Mouse (Mus musculus): ENCODE results near the gene Gm11627. TPM values are rescaled to one million over a fixed set of nuclear protein-coding genes. Genes with fewer than 3 reads are reported as not detected.

Gm11627 gene
- polyA plus RNA-seq, 1 experiment from 2014 or later: not detected

- H3K4me1 ChIP-seq (ENCODE audit: insufficient read depth): no peaks in the 10 kb centered on the region
- no peak overlapping the region for H3K9ac ChIP-seq (replicated peaks)
- H3K4me2 ChIP-seq (ENCODE audit: low read depth, low read length): no peak overlapping the region
- DNase-seq (no peak), ATAC-seq (no peak)
- H3K27me3 ChIP-seq (ENCODE audit: insufficient read depth, low read length): peaks cover 10% of the 10 kb centered on the region; the same call in 1 of the 2 replicates
- peak; percentile 31 for TF ChIP-seq CTCF (IDR thresholded peaks at IDR 0.05; ENCODE audit: low read depth)
- no peak for TF ChIP-seq EP300 (IDR thresholded peaks at IDR 0.05; ENCODE audit: low read depth)
- no peak overlapping the region for H3K27ac ChIP-seq (ENCODE audit: low read depth)
- 87% methylated on average over 4 of the region's 4 CpGs for WGBS (ENCODE audit: insufficient replicate concordance)
- peaks cover 3% of the 10 kb centered on the region; the same call in 1 of the 2 replicates for H3K9me3 ChIP-seq (ENCODE audit: low read length)
- no peaks in the 10 kb centered on the region for H3K36me3 ChIP-seq (replicated peaks; ENCODE audit: insufficient read depth, low read length)
- H3K4me3 ChIP-seq (ENCODE audit: low read depth, low read length): no peak overlapping the region
Measured at GRCm38 (mm10) chr11:102586445-102587130, 7.3 kb upstream of the Gm11627 start.

GRCm38 (mm10) chr11:102582736-102583135 lies 3.5 kb upstream of the Gm11627 start:
- no peak overlapping the region for H3K4me2 ChIP-seq (ENCODE audit: low read depth, low read length)
- H3K36me3 ChIP-seq (replicated peaks; ENCODE audit: insufficient read depth, low read length): no peaks in the 10 kb centered on the region
- no peak overlapping the region for H3K27ac ChIP-seq (ENCODE audit: low read depth)
- no peak overlapping the region for H3K4me3 ChIP-seq (ENCODE audit: low read depth, low read length)
- DNase-seq: no peak
- TF ChIP-seq CTCF (IDR thresholded peaks at IDR 0.05; ENCODE audit: low read depth) (no peak), EP300 (IDR thresholded peaks at IDR 0.05; ENCODE audit: low read depth) (no peak)
- WGBS (ENCODE audit: insufficient replicate concordance): 38% methylated on average over 5 of the region's 5 CpGs
- H3K4me1 ChIP-seq (ENCODE audit: insufficient read depth): no peaks in the 10 kb centered on the region
- H3K27me3 ChIP-seq (ENCODE audit: insufficient read depth, low read length): peaks cover 27% of the 10 kb centered on the region
- peaks cover 3% of the 10 kb centered on the region; the same call in 1 of the 2 replicates for H3K9me3 ChIP-seq (ENCODE audit: low read length)
- no peak overlapping the region for H3K9ac ChIP-seq (replicated peaks)
- ATAC-seq: no peak

- peaks cover 28% of the 10 kb centered on the region for H3K27me3 ChIP-seq (ENCODE audit: insufficient read depth, low read length)
- H3K27ac ChIP-seq (ENCODE audit: low read depth): no peak overlapping the region
Measured at GRCm38 (mm10) chr11:102582016-102582610, 2.9 kb upstream of the Gm11627 start.

GRCm38 (mm10) chr11:102581281-102582015 lies 2.2 kb upstream of the Gm11627 start:
- DNase-seq: no peak
- WGBS (ENCODE audit: insufficient replicate concordance): 37% methylated on average over 11 of the region's 11 CpGs
- ATAC-seq: no peak
- Histone ChIP-seq H3K4me1 (ENCODE audit: insufficient read depth) (no peaks in the 10 kb centered on the region), H3K27me3 (ENCODE audit: insufficient read depth, low read length) (peaks cover 34% of the 10 kb centered on the region), H3K27ac (ENCODE audit: low read depth) (no peak overlapping the region), H3K9me3 (ENCODE audit: low read length) (peaks cover under 1% of the 10 kb centered on the region; the same call in 1 of the 2 replicates), H3K36me3 (replicated peaks; ENCODE audit: insufficient read depth, low read length) (no peaks in the 10 kb centered on the region), H3K4me3 (ENCODE audit: low read depth, low read length) (no peak overlapping the region), H3K9ac (replicated peaks) (no peak overlapping the region), H3K4me2 (ENCODE audit: low read depth, low read length) (no peak overlapping the region)
- TF ChIP-seq CTCF (IDR thresholded peaks at IDR 0.05; ENCODE audit: low read depth) (no peak), EP300 (IDR thresholded peaks at IDR 0.05; ENCODE audit: low read depth) (no peak)

More at GRCm38 (mm10) chr11:102582016-102582610, 2.9 kb upstream of the Gm11627 start:
- DNase-seq (no peak), ATAC-seq (no peak)
- H3K36me3 ChIP-seq (replicated peaks; ENCODE audit: insufficient read depth, low read length): no peaks in the 10 kb centered on the region
- no peak overlapping the region for H3K4me3 ChIP-seq (ENCODE audit: low read depth, low read length)
- 42% methylated on average over 13 of the region's 13 CpGs for WGBS (ENCODE audit: insufficient replicate concordance)
- TF ChIP-seq EP300 (IDR thresholded peaks at IDR 0.05; ENCODE audit: low read depth): no peak
- no peak for TF ChIP-seq CTCF (IDR thresholded peaks at IDR 0.05; ENCODE audit: low read depth)
- no peak overlapping the region for H3K4me2 ChIP-seq (ENCODE audit: low read depth, low read length)
- peaks cover 3% of the 10 kb centered on the region; the same call in 1 of the 2 replicates for H3K9me3 ChIP-seq (ENCODE audit: low read length)
- H3K4me1 ChIP-seq (ENCODE audit: insufficient read depth): no peaks in the 10 kb centered on the region
- no peak overlapping the region for H3K9ac ChIP-seq (replicated peaks)

GRCm38 (mm10) chr11:102580034-102580330 lies 721 bp upstream of the Gm11627 start:
- TF ChIP-seq CTCF (IDR thresholded peaks at IDR 0.05; ENCODE audit: low read depth): no peak
- no peak for TF ChIP-seq EP300 (IDR thresholded peaks at IDR 0.05; ENCODE audit: low read depth)
- H3K9ac ChIP-seq (replicated peaks): no peak overlapping the region
- no peak for ATAC-seq
- DNase-seq: no peak
- 57% methylated on average over 3 of the region's 3 CpGs for WGBS (ENCODE audit: insufficient replicate concordance)
- no peak overlapping the region for H3K4me3 ChIP-seq (ENCODE audit: low read depth, low read length)
- H3K27ac ChIP-seq (ENCODE audit: low read depth): no peak overlapping the region
- no peaks in the 10 kb centered on the region for H3K4me1 ChIP-seq (ENCODE audit: insufficient read depth)
- H3K9me3 ChIP-seq (ENCODE audit: low read length): no peaks in the 10 kb centered on the region
- H3K27me3 ChIP-seq (ENCODE audit: insufficient read depth, low read length): peaks cover 34% of the 10 kb centered on the region
- H3K4me2 ChIP-seq (ENCODE audit: low read depth, low read length): no peak overlapping the region
- H3K36me3 ChIP-seq (replicated peaks; ENCODE audit: insufficient read depth, low read length): no peaks in the 10 kb centered on the region

Data from liver, postnatal 0 days (tissue).